Mouse (Mus musculus) cerebellum, adult 11-12 months (tissue): ENCODE results near the gene Gm813.
"Not testable (repeated sequence)": the region's sequence is repeated elsewhere in the genome, so short reads cannot be mapped to it uniquely, and the experiment has no call there.

ENCODE experiments used
- DNase-seq: peaks from one replicate; pipeline ENCODE4 v3.0.0; 2022

Gm813 gene

GRCm38 (mm10) chr16:58616878-58617277 lies at the start of gene Gm813:
Gene Gm813, minus strand, starts transcription at chr16:58616978.
- DNase-seq: no peak

- not testable (repeated sequence) for DNase-seq
Observed at GRCm38 (mm10) chr16:58665137-58665536, 48.4 kb upstream of the Gm813 start.

GRCm38 (mm10) chr16:58663816-58664215 lies 47.0 kb upstream of the Gm813 start:
- DNase-seq: no peak

GRCm38 (mm10) chr16:58663021-58663420 lies 46.2 kb upstream of the Gm813 start:
- DNase-seq: no peak

GRCm38 (mm10) chr16:58662287-58662791 lies 45.6 kb upstream of the Gm813 start:
- no peak for DNase-seq

- DNase-seq: no peak
Observed at GRCm38 (mm10) chr16:58661826-58662225, 45.0 kb upstream of the Gm813 start.

- no peak for DNase-seq
Observed at GRCm38 (mm10) chr16:58658668-58659067, 41.9 kb upstream of the Gm813 start.

GRCm38 (mm10) chr16:58656526-58656925 lies 39.7 kb upstream of the Gm813 start:
- DNase-seq: no peak

- DNase-seq: no peak
Observed at GRCm38 (mm10) chr16:58655751-58656150, 39.0 kb upstream of the Gm813 start.

GRCm38 (mm10) chr16:58649979-58650378 lies 33.2 kb upstream of the Gm813 start:
- DNase-seq: no peak

- DNase-seq: no peak
Observed at GRCm38 (mm10) chr16:58638689-58639175, 22.0 kb upstream of the Gm813 start, which contains the start of gene E330017A01Rik. Gene E330017A01Rik, minus strand, starts transcription at chr16:58638739.

GRCm38 (mm10) chr16:58638016-58638415 lies 21.2 kb upstream of the Gm813 start:
- DNase-seq: no peak

- DNase-seq: no peak
Observed at GRCm38 (mm10) chr16:58637448-58637847, 20.7 kb upstream of the Gm813 start.

- DNase-seq: no peak
Observed at GRCm38 (mm10) chr16:58635866-58636265, 19.1 kb upstream of the Gm813 start.

- DNase-seq: no peak
Observed at GRCm38 (mm10) chr16:58629736-58630135, 13.0 kb upstream of the Gm813 start.

- no peak for DNase-seq
Observed at GRCm38 (mm10) chr16:58628968-58629367, 12.2 kb upstream of the Gm813 start.

- no peak for DNase-seq
Observed at GRCm38 (mm10) chr16:58628336-58628680, 11.5 kb upstream of the Gm813 start.

- DNase-seq: no peak
Observed at GRCm38 (mm10) chr16:58627597-58628335, 11.0 kb upstream of the Gm813 start.

- DNase-seq: no peak
Observed at GRCm38 (mm10) chr16:58623944-58624343, 7.2 kb upstream of the Gm813 start.

- DNase-seq: no peak
Observed at GRCm38 (mm10) chr16:58623114-58623513, 6.3 kb upstream of the Gm813 start.

- DNase-seq: no peak
Observed at GRCm38 (mm10) chr16:58622377-58622776, 5.6 kb upstream of the Gm813 start.

GRCm38 (mm10) chr16:58617346-58617745 lies 568 bp upstream of the Gm813 start:
- no peak for DNase-seq

GRCm38 (mm10) chr16:58612969-58613368 lies 3.8 kb downstream of the Gm813 start:
- DNase-seq: no peak

- no peak for DNase-seq
Observed at GRCm38 (mm10) chr16:58607101-58607500, 9.7 kb downstream of the Gm813 start.

GRCm38 (mm10) chr16:58604680-58605079 lies 12.1 kb downstream of the Gm813 start:
- no peak for DNase-seq
